Mouse (Mus musculus) urinary bladder, postnatal 36 days (tissue): Measurements from ENCODE around the gene Rnf128.
A peak's percentile ranks its signal among the peaks of the same experiment; 100 is the strongest.

Experiments
- DNase-seq, 2 experiments: peaks; one replicate each; pipeline ENCODE4 v3.0.0; 2022; ENCODE audit warnings: low spot score in 2 of 2, mixed read lengths in 1 of 2

Rnf128 gene

GRCm38 (mm10) chrX:139622071-139622470 is 59.0 kb downstream of the Rnf128 start:
- DNase-seq: no peak

GRCm38 (mm10) chrX:139634758-139635157 is 71.6 kb downstream of the Rnf128 start:
- DNase-seq: no peak

GRCm38 (mm10) chrX:139639744-139640143 is 76.6 kb downstream of the Rnf128 start:
- DNase-seq: no peak

- no peak for DNase-seq
Observed at GRCm38 (mm10) chrX:139640418-139640817, 77.3 kb downstream of the Rnf128 start.

- no peak for DNase-seq
Observed at GRCm38 (mm10) chrX:139652226-139652625, 89.1 kb downstream of the Rnf128 start.

- no peak for DNase-seq
Observed at GRCm38 (mm10) chrX:139653292-139653691, 90.2 kb downstream of the Rnf128 start.

- DNase-seq: no peak
Observed at GRCm38 (mm10) chrX:139654350-139655063, 91.4 kb downstream of the Rnf128 start.

GRCm38 (mm10) chrX:139662111-139662510 is 99.0 kb downstream of the Rnf128 start:
- DNase-seq: no peak

GRCm38 (mm10) chrX:139665829-139666228 is 102.7 kb downstream of the Rnf128 start:
- DNase-seq: no peak

- DNase-seq: no peak
Observed at GRCm38 (mm10) chrX:139684410-139684774, 121.3 kb downstream of the Rnf128 start.

GRCm38 (mm10) chrX:139684775-139685695 is 121.9 kb downstream of the Rnf128 start, which contains the start of gene Tbc1d8b:
Gene Tbc1d8b, plus strand, starts transcription at chrX:139684996.
- peak; percentile 63 to 79 for DNase-seq

- no peak for DNase-seq
Observed at GRCm38 (mm10) chrX:139714381-139714780, 151.3 kb downstream of the Rnf128 start, which contains the start of gene Gm15013. Gene Gm15013, minus strand, starts transcription at chrX:139714481.

GRCm38 (mm10) chrX:139722350-139722749 is 159.2 kb downstream of the Rnf128 start:
- DNase-seq: no peak
